Mouse (Mus musculus): ENCODE measurements at regions not wholly inside any gene's neighbourhood (a gene's known extent, or its start where the extent isn't known, plus 50 kb on each side); places are given as distances from the start of the nearest gene placed in this dataset.
A peak's percentile ranks its signal among the peaks of the same experiment; 100 is the strongest.
"Not testable (repeated sequence)": the region's sequence is repeated elsewhere in the genome, so short reads cannot be mapped to it uniquely, and the experiment has no call there.

DNA sequence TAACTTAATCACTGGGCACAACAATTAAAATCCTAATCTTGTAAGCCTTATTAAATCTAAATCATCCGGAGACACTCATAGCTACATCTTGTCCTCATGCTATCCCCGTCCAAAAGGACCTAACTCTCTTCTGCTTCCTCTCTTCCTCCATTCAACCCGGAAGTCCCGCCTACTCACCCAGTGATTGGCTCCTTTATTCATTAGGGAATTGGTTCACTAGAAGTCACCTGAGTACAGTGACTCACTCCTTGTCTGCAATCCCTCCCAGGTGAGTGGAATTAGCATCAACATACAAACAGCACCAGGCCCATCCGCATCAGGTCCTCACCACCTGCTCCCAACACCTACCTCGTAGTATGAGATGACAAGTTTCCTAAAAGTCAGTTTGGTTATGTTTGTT, 114.5 kb downstream of the Enc1 start:
- H3K27ac ChIP-seq; H3K27me3 ChIP-seq; ATAC-seq (ENCODE audit: low FRiP score); H3K36me3 ChIP-seq; H3K4me3 ChIP-seq; H3K9me3 ChIP-seq; H3K9ac ChIP-seq; H3K4me2 ChIP-seq: not testable (repeated sequence)
- 97% methylated on average over 6 of the region's 6 CpGs for WGBS
- peaks cover 15% of the 10 kb centered on the region for H3K4me1 ChIP-seq (replicated peaks)

- Histone ChIP-seq H3K9me3 (no peaks in the 10 kb centered on the region; the same call in 1 of the 2 replicates), H3K4me1 (replicated peaks) (no peaks in the 10 kb centered on the region), H3K27ac (no peak overlapping the region), H3K9ac (no peak overlapping the region), H3K36me3 (no peaks in the 10 kb centered on the region), H3K4me2 (no peak overlapping the region), H3K27me3 (no peaks in the 10 kb centered on the region), H3K4me3 (no peak overlapping the region)
- WGBS, result 90% methylated on average over 7 of the region's 7 CpGs
- ATAC-seq (ENCODE audit: low FRiP score), result no peak
Observed at GRCm38 (mm10) chr13:97347696-97348095, 106.8 kb downstream of the Enc1 start.

DNA sequence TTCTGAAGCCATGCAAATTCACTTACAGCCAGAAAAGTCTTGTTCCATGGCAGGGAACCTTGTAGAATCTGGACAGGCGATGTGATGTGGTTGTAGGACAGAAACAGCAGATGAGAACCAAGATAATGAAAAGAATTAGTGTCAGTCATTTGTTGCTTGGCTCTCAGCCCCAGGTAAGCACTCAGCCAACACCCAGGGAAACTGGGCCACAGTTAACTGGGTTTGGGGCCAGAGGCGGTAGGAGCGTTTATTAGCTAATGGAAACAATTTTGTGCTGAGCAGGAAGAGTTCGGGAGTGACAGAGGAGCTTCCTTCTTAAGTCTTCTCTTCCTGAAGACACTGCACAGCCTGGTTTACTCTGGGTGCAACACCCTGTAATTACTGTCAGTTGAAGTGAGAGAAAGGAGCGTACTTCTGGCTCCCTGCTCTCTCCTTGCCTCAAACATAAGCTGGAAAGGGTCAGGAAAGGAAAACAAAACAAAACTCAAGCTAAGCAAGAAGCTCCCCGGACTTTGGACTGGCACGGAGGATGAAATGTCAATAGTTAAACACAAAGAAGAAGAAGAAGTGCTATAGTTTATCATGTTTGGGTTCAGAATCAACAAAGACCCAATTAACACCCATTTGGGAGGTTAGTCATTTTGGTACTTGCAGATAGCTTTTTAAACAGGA, 100.4 kb downstream of the Enc1 start:
- ATAC-seq (ENCODE audit: low FRiP score), result no peak
- peaks cover 18% of the 10 kb centered on the region for H3K4me1 ChIP-seq (replicated peaks)
- 79% methylated on average over 7 of the region's 7 CpGs for WGBS
- H3K36me3 ChIP-seq, result no peaks in the 10 kb centered on the region
- no peak overlapping the region for H3K4me2 ChIP-seq
- no peaks in the 10 kb centered on the region; the same call in 1 of the 2 replicates for H3K9me3 ChIP-seq
- no peaks in the 10 kb centered on the region for H3K27me3 ChIP-seq
- no peak overlapping the region for H3K27ac ChIP-seq
- no peak overlapping the region for H3K9ac ChIP-seq
- H3K4me3 ChIP-seq, result no peak overlapping the region

DNA sequence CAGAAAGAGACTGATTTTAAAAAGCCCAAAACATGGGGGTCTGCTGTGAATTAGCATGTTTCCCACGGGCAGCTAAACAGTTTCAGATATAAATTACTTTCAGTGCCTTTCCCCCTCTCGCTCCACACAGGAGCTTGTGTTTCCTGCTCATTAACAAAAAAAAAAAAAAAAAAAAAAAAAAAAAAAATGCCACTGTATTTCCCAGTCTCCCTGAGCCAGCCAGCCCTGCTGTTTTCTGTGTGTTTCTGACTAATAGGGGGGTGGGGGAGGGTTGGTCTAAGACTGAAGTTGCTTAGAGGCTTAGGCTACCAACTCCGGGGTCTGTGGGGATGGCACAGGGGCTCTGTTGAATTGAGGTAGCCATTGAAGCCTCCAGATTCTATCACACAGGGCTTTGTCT, 97.0 kb downstream of the Enc1 start:
- 13% methylated on average over 3 of the region's 3 CpGs for WGBS
- no peaks in the 10 kb centered on the region for H3K27me3 ChIP-seq
- H3K36me3 ChIP-seq, result no peaks in the 10 kb centered on the region
- peaks cover 26% of the 10 kb centered on the region for H3K4me1 ChIP-seq (replicated peaks)
- no peak overlapping the region for H3K4me3 ChIP-seq
- no peak overlapping the region for H3K27ac ChIP-seq
- no peak overlapping the region for H3K4me2 ChIP-seq
- H3K9me3 ChIP-seq, result no peaks in the 10 kb centered on the region
- no peak for ATAC-seq (ENCODE audit: low FRiP score)
- H3K9ac ChIP-seq, result no peak overlapping the region

DNA sequence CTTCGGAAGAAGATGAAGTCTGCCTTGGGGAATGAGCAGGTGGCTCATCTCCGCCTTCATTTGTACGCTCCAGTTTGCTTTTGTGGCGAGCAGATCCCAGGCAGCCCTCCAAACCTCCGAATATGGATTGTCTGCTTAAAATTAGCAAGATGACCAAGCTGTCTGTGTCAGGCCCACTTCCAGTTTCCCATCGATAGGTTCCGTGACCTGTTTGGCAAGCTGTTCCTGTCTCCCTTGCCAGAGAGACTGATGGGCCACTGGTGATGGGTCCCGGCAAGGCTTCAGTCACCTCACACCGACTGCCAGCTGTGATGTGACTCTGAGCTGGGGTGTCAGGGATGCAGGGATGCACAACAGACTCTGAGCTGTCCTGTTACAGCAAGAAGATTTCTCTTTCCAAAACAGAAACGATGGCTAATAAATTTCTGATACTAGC, 96.4 kb downstream of the Enc1 start:
- Histone ChIP-seq H3K27ac (no peak overlapping the region), H3K27me3 (no peaks in the 10 kb centered on the region), H3K36me3 (no peaks in the 10 kb centered on the region), H3K9me3 (no peaks in the 10 kb centered on the region), H3K4me2 (no peak overlapping the region), H3K4me3 (no peak overlapping the region), H3K4me1 (replicated peaks) (peaks cover 26% of the 10 kb centered on the region), H3K9ac (no peak overlapping the region)
- no peak for ATAC-seq (ENCODE audit: low FRiP score)
- 49% methylated on average over 10 of the region's 10 CpGs for WGBS

- no peaks in the 10 kb centered on the region for H3K36me3 ChIP-seq
- no peak overlapping the region for H3K4me2 ChIP-seq
- WGBS, result 21% methylated on average over 10 of the region's 10 CpGs
- peaks cover 23% of the 10 kb centered on the region for H3K4me1 ChIP-seq (replicated peaks)
- no peak overlapping the region for H3K27ac ChIP-seq
- no peak for ATAC-seq (ENCODE audit: low FRiP score)
- no peaks in the 10 kb centered on the region for H3K27me3 ChIP-seq
- H3K9ac ChIP-seq, result no peak overlapping the region
- H3K4me3 ChIP-seq, result no peak overlapping the region
- no peaks in the 10 kb centered on the region for H3K9me3 ChIP-seq
Observed at GRCm38 (mm10) chr13:97333801-97334534, 93.1 kb downstream of the Enc1 start.

DNA sequence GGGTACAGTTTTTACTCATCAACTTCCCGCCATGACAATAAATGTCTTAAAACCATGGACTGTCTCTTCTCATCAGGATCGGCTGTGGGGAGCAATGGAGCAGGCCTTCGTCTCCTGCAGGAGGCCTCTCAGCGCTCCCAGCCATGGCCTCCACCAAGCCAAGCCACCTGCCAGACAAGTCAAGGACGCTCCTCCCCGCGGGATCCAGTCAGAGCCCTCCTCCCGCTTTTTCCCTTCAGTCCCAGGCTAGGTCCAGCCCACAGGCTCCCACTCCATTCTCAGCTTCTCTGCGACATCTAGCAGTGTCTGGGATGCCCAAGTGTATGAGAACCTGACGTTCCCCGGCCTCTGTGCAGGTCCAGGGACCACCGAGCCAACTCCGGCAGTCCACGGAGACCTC, 90.2 kb downstream of the Enc1 start:
- Histone ChIP-seq H3K36me3 (no peaks in the 10 kb centered on the region), H3K4me2 (no peak overlapping the region), H3K9ac (no peak overlapping the region), H3K27ac (no peak overlapping the region), H3K4me1 (replicated peaks) (peaks cover 8% of the 10 kb centered on the region), H3K9me3 (no peaks in the 10 kb centered on the region), H3K4me3 (no peak overlapping the region), H3K27me3 (no peaks in the 10 kb centered on the region)
- ATAC-seq (ENCODE audit: low FRiP score), result no peak
- WGBS, result 93% methylated on average over 14 of the region's 14 CpGs

DNA sequence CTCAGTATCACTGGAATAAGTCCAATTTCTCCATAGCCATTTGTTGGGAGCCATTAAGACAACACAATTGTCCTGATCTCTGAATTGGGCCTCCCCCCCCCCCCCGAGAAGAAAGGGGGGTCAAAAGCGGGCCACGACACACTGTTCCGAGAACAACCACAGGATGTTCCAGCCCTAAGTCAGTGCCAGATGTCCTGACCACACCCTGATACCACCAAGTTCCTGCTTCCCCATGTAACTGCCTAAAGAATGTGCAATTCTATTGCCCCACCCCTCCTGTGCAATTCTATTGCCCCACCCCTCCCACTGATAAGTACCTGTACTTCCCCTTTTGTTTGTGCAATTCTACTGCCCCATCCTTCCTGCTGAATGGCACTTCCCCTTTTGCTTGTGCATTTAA, 80.4 kb downstream of the Enc1 start:
- not testable (repeated sequence) for ATAC-seq (ENCODE audit: low FRiP score); H3K9ac ChIP-seq; H3K36me3 ChIP-seq; H3K27ac ChIP-seq; H3K4me2 ChIP-seq; H3K27me3 ChIP-seq; H3K4me3 ChIP-seq; H3K9me3 ChIP-seq
- WGBS, result 86% methylated on average over 4 of the region's 4 CpGs
- peaks cover 14% of the 10 kb centered on the region for H3K4me1 ChIP-seq (replicated peaks)

DNA sequence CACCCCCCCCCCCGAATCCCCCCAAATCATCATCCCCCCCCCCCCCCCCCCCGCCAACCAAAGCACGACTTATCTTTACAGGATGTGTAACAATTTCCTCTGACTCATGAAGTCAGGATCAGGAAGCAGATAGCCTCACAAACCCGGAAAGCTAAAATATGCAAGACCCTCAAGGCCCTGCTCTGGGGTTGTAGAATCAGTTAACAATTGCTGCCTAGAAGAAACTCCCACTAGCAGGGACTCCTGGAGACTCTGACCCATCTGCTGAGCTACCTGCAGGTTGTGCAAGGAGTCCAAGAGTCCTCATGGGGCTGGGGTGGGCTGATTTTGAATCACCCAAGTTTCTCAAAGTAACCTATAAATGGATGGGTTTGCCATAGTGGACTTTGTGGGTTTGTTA, 79.9 kb downstream of the Enc1 start:
- Histone ChIP-seq H3K4me1 (replicated peaks) (peaks cover 14% of the 10 kb centered on the region), H3K27ac (no peak overlapping the region), H3K4me2 (no peak overlapping the region), H3K27me3 (no peaks in the 10 kb centered on the region), H3K36me3 (no peaks in the 10 kb centered on the region), H3K9ac (no peak overlapping the region), H3K4me3 (no peak overlapping the region), H3K9me3 (no peaks in the 10 kb centered on the region)
- 27% methylated on average over 4 of the region's 4 CpGs for WGBS
- ATAC-seq (ENCODE audit: low FRiP score), result no peak

DNA sequence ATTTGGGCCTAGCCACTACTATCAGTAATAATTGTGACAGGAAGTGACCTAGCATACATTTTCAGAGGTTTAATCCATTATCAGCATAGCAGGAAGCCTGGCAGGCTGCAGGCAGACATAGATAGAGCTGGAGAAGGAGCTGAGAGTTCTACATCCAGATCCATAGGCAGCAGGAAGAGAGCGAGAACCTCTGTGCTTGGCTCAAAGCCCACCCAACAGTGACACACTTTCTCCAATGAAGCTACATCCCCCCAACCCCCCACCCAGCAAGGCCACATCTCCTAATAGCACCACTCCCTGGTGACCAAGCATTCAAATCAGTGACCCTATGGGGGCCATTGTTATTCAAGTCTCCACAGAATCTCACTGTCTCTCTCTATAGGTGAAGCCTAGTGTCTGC, 79.4 kb downstream of the Enc1 start:
- no peak for ATAC-seq (ENCODE audit: low FRiP score)
- H3K9me3 ChIP-seq, result no peaks in the 10 kb centered on the region
- H3K4me1 ChIP-seq (replicated peaks), result peaks cover 14% of the 10 kb centered on the region
- H3K36me3 ChIP-seq, result no peaks in the 10 kb centered on the region
- H3K4me3 ChIP-seq, result no peak overlapping the region
- WGBS, result 79% methylated on average over 1 of the region's 1 CpGs
- H3K4me2 ChIP-seq, result no peak overlapping the region
- no peak overlapping the region for H3K9ac ChIP-seq
- H3K27me3 ChIP-seq, result no peaks in the 10 kb centered on the region
- no peak overlapping the region for H3K27ac ChIP-seq

GRCm38 (mm10) chr13:97317633-97318032, 76.7 kb downstream of the Enc1 start:
- Histone ChIP-seq H3K27me3 (no peaks in the 10 kb centered on the region), H3K4me3 (no peak overlapping the region), H3K27ac (peak overlapping the region; percentile 64), H3K9me3 (no peaks in the 10 kb centered on the region), H3K36me3 (no peaks in the 10 kb centered on the region), H3K9ac (no peak overlapping the region; the same call in 1 of the 2 replicates), H3K4me1 (replicated peaks) (peaks cover 23% of the 10 kb centered on the region), H3K4me2 (no peak overlapping the region)
- peak; percentile 85 for ATAC-seq (ENCODE audit: low FRiP score)
- 19% methylated on average over 3 of the region's 3 CpGs for WGBS

- Histone ChIP-seq H3K36me3 (no peaks in the 10 kb centered on the region), H3K4me3 (no peak overlapping the region), H3K9ac (no peak overlapping the region), H3K4me1 (replicated peaks) (peaks cover 35% of the 10 kb centered on the region), H3K27ac (no peak overlapping the region), H3K27me3 (no peaks in the 10 kb centered on the region), H3K9me3 (no peaks in the 10 kb centered on the region), H3K4me2 (no peak overlapping the region)
- ATAC-seq (ENCODE audit: low FRiP score), result no peak
- WGBS, result 65% methylated on average over 16 of the region's 16 CpGs
Observed at GRCm38 (mm10) chr13:97312420-97313370, 71.8 kb downstream of the Enc1 start.
